Mouse (Mus musculus): ENCODE measurements around the gene Bend5.
A peak's percentile ranks its signal among the peaks of the same experiment; 100 is the strongest.

Bend5 gene

DNA sequence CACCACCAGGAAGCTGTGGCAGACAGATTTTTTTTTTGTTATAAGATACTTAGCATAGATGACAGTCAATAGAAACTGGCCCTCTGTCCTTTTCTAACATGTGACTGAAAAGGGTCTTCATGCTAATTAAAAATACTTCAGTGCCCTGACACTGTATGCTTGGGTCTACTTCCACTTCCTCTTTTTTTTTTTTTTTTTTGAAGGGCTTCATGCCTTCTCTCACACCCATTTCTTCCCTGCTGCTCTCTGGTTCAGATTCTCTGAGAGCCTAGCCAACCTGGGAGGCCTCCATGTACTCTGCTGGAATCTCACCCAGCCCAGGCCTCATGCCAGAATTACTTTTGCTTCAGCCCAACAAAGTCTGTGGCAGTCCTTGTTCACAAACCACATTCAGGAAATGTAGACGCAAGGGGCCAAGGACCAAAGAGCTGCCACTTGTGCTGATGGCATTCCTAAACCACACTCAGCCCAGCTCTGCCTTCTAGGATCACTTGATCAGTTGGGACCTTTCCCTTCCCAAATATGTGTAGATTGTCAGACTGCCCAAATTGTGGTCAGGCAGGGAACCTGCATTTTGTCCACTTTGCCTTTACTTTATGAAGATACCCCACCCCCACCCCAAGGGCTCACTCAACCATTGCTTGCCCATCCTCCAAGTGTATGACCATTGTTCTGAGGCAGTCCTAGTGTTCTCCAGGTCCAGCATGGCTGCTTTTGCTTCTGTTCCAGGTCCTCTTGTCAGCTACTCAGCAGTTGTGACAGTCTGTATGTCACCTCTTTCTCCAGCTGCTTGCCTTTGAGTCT lies 27.8 kb downstream of the Bend5 start:
- peak; percentile 49 for DNase-seq (ENCODE audit: low spot score)

DNA sequence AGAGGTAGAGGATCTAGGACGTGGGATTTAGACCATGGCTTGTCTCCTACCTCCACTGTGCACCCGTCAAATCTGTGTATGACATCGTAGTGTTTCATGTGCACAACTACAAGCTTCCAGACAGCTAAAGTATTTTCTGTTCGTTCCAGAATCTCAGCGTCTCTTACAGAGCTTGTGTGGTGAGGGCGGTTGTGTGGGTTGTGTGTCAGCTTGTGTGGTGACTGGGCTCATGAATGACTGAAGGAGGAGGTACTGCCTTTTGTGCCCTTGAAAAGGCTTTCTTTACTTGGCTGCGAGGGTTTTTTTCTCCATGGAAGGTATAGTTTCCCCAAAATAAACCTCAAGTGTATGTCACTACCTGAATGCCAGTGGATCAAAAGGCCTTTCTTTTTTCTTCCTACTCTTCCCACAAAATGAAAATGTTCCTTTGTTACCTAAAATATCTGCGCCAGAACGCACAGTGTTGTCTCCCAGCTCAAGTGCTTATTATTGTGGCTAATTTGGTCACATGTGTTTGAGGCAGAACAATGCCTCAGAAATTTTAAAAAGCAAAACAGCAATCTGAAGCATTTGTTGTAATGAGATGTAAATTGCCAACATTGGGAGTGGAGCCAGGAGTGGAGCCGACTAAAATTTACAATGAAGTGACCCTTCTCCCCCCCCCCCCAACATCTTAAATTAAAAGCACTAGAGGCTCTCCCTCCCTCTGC lies 29.3 kb downstream of the Bend5 start:
- DNase-seq (ENCODE audit: low spot score) = no peak

DNA sequence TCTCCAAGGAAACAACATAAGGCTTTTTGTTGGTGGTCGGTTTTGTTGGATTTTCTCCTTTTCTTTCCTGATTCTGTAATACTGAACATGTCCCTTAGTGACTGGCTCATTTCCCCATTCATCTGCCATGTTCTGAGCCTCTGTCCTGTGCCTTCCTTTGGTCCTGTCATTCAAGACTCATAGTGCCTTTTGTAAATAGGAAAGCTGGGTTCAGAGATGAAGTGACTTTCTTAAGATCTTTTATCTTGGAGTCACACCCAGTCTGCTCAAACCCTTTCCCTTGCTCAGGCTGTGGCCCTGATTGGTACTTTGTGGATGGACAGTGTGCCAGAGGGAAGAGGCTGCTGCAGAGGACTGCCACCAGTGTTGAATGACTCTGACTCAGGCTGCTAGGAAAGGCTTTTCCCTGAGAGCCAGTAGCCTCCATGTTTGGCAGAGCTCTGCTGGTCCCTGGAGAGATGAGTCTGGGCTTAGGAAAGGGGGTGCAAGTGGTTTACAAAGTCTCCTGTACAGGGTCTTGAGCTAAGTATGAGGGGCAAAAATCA lies 29.9 kb downstream of the Bend5 start:
- DNase-seq (ENCODE audit: low spot score) = no peak

DNA sequence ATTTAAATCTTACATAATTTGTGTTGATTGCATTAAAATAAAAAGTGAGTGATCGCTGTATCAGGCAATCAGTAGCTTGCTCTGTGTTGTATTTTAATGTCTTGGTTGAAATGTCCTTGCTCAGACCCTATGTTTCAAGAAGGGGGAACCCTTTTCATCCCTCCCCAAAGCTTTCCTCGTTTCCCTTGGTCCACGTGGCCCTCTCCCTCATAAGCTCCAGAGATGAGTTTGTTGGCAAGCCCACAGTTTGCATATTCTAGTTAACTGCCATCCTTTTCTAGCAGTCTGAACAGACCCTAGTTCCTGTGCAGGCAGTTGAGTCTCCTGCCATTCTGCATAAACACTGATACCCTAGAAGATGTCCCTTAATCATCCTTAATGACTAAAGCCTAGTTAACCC lies 33.1 kb downstream of the Bend5 start:
- DNase-seq (ENCODE audit: low spot score) = no peak

DNA sequence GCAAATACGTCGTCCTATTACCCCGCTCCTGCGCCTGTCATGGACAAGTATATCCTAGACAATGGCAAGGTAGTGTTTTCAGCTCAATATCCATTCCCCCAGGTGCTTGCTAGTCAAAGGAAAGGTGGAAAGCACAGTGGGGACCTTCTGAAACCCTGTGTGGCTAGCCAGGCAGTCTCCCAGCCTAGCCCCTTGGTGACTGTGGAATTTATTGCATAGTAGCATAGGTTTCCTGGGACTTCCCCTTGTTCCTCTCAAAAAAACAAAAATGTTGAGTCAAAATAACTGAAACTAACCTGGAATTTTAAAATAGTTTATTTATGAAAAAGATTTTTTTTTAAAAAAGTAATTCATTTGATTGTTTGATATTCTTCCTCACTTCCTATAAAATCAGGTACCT lies 33.8 kb downstream of the Bend5 start:
- no peak for DNase-seq (ENCODE audit: low spot score)

DNA sequence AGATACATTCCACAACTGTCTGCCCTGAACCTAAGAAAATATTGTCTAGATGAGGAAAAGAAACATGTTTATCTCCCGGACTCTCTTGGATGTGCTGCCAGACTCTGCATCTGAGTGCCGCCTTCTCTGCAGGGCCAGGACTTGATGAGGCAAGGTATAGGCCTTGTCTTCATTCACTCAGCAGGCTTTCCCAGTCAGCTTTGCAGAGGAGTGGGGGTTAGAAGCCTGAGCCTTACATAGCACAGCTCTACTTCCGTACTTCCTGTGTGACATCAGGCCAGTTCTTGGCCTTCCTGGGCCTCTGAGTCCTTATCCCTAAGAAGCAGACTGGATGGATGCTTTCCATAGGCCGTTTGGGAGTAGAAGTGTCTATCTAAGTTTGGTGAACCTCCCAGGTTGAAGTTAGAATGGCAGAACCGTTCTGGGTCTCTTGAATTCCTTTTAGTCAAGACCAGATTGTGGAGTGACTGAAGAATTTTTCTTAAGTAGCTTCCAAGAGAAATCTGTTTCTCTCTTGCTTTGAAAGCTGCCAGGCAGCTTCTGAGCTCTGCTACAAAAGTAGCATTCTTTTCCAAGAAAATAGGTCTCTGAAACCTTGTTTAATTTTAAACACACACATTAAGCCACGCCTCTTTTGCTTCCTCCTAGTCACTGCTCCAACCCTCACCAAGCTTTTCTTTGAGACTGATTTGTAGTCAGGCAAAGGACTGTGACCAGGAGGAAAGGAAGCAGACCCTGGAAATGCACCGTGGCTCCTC lies 34.8 kb downstream of the Bend5 start:
- DNase-seq (ENCODE audit: low spot score) = no peak

DNA sequence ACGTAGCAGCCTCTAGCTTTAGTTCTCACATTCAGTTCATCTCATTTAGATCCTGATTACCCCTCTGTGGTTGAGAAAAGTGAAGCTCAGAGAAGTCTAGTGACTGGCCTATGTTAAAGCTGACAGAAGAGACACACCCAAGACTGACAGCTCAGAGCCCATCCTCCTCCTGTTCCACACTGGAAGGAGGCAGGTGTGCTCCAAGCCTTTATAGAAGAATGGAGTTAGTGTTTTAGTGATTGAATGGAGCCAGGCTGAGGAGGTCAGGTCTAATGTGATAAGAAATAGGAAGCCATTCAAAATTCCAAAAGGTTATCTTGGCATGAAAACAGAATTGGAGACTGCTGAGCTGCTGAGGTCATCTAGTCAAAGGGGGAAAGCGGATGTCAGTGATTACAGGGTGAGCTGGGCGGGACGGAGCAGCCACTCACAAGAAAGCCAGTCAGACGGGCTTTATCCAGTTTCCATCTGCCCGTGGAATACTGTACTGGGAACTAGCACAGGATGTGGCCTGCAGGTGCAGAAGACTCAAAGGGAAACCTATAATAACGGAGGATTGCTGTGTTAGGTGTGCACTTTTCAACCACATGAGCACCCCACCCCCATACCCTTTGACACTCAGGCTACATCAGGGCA lies 36.6 kb downstream of the Bend5 start:
- DNase-seq (ENCODE audit: low spot score) = peak; percentile 21

DNA sequence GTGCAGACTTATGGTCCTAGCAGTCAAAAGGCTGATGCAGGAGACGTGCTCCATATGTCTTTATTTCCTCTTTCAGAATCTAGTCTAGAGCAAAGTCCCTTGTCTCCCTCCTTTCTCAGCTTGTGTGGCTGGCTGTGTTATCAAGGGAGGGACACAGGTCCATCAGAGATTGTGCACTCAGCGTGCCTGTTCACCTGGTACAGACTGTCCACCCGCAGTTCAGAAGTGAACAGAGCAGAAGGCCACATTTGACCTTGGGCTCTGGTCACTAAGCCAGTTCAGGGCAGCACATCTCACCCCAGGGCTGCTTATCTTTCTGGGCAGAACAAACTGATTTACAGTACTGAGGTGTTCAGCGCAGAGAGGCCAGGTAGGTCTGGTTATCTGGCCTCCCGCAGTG lies 37.4 kb downstream of the Bend5 start:
- DNase-seq (ENCODE audit: low spot score) = no peak

DNA sequence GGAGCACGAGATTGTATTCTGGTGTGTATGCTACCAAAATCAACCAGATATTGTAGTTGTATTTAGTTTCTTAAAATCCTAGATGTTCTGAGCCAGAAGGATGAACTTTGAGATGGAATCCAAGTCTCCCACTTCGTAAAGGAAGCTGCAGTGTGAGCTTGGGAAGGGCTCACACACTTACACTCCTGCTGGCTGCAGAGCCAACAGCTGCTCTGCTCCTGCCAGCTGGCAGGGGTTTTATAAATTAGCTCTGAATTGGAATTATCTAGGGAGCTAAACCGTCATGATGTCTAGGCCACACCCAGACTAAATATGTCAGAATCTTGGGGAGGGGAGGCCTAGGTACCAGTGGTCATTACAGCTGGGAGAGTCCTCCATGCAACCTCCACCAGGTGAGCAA lies 38.5 kb downstream of the Bend5 start:
- no peak for DNase-seq (ENCODE audit: low spot score)

DNA sequence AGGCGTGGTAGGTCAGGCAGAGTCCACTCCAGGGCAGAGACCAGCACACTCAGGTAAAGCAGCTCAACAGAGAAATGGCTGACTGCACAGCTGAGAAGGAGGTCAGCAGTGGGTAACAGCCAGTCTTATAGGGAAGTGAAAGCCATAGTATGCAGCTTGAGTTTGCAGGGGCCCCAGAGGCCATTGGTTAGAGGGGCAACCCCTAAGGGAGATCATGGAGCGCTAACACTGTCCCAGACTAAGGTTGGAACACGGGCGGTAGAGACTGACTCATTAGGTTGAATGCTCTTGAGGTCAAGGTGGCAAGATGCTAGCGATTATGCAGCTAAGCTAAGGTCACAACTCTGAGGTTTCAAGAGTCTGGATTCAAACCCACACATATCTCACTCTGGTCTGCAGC lies 40.8 kb downstream of the Bend5 start:
- no peak for DNase-seq (ENCODE audit: low spot score)

DNA sequence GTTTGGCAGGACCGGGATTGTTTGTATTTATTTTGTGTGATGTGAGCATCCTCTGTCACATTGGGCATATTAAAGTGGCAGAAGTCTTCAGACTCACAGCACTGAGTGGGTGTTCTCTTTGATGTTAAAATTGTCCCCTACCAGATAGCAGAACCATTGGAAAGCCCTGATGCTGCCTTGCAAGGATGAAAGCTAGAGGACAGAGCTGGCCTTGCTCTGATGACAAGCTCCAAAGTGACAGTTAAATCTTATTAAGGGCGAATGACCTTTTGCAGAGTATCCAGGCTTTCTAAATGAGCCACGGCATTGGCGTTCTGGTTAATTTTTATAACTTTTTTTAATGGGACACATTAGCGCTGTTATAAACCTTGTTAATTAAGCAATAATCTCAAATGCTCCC lies 42.8 kb downstream of the Bend5 start:
- no peak for DNase-seq (ENCODE audit: low spot score)

DNA sequence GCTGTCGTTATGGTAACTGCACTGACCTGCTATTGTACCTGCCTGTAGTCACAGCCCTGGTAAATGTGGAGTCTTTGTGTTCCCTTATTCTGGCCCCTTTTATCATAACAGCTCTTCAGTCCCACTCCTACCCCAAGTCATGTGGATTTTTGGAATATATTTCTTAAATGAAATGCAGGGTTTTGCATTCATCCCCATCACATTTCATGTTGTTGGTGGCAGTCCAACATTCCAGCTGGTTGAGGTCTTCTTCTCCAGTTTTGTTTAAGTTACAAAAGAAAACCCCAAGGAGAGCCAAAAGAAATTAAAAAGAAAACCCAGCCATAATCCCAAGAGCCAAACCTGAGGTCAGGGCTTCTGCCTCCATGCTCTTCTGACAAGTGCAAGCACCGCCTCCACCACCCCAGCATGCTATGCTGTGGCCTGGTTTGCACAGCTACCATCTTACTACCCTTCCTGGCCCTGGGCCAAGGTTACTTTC lies 52.5 kb downstream of the Bend5 start:
- DNase-seq (ENCODE audit: low spot score) = no peak

DNA sequence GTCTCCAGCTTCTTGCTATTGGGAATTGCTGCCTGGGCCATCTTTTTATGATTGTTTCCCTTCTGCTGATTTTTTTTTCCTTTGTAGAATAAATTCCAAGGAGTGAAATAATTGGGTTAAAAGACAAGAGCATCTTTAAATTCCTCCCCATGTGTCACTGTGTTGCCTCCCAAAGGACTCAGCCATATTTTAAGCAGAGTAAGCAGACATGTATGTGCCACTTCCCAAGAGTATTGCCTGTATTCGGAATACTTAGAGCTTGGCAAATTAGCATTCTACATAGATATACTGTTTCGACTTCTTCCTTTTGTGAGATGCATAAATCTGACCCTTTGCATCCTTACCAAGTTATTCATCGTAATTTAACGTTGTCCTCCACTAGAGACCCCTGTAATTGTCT lies 53.0 kb downstream of the Bend5 start:
- no peak for DNase-seq (ENCODE audit: low spot score)

DNA sequence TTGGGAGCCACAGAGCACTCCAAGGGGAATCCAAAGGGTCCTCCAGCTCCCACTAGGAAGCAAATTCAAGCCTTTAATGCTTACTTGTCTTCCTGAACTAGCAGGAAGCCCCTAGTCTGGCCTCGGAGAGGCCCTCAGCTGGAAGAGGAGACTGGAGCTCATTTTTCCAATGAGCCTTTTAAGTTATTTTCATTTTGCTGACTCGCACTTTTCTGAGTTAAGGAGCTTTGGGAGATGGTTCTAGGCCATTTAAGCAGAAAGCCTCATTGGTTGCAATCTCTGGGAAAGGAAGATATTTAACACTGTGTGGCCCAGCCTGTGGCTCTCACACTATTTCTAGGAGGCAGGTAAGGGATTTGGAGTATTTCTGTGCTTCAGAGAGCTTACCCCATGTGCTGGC lies 55.0 kb downstream of the Bend5 start:
- DNase-seq (ENCODE audit: low spot score) = no peak

DNA sequence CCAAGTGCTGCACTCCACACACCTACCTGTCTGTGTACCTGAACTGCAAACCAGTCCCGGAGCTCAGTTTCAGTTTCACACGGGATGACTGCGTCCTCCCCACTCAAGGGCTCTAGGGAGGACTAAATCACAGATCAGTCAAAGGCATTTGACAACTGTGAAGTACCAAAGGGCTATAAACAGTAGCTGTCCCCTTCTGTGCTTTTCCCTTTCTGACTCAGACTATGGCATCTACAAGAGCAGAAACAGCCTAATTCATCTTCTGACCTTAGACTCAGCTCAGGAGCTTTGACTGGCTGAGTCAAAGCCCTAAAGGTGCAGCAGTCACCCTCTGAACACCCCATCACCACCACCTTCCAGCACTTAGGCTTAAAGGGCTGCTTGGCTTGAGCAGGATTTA lies 56.9 kb downstream of the Bend5 start:
- no peak for DNase-seq (ENCODE audit: low spot score)

DNA sequence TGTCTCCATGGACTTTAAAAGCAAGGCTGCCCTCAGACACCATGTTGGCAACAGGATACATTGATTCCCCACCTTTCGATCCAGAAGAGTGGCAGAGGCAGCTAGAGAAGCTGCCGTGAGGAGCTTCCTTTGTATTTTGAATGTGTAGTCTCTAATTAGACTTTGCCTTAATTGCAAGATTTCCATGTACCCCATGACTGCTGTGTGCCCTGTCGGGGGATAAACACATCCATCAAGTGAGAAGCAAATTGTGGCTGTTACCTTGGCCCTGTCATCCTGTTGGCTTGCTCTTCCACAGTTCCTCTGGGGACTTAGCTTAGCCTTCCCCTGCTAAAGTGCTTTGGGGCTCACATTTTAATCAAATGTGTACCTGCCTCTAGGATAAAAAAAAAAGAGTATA lies 57.7 kb downstream of the Bend5 start:
- DNase-seq (ENCODE audit: low spot score) = no peak

DNA sequence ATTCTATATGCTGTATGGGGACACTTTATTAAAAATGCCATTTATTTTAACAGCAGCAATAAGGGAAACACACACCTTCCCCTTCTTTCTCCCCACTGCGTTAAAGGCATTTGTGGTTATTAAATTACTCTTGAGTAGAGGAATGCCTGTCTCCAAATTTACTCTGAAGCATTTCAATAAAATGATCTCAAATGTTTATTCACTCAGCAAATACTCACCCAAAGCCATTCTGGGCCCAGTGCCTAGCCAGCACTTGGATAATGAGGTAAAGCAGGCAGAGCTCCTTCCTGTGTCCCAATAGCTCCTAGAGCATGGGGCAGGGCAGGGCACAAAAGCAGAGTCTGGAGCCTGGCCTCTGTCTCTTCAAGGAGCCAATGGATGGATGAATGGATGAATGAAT lies 58.2 kb downstream of the Bend5 start:
- DNase-seq (ENCODE audit: low spot score) = peak; percentile 67

DNA sequence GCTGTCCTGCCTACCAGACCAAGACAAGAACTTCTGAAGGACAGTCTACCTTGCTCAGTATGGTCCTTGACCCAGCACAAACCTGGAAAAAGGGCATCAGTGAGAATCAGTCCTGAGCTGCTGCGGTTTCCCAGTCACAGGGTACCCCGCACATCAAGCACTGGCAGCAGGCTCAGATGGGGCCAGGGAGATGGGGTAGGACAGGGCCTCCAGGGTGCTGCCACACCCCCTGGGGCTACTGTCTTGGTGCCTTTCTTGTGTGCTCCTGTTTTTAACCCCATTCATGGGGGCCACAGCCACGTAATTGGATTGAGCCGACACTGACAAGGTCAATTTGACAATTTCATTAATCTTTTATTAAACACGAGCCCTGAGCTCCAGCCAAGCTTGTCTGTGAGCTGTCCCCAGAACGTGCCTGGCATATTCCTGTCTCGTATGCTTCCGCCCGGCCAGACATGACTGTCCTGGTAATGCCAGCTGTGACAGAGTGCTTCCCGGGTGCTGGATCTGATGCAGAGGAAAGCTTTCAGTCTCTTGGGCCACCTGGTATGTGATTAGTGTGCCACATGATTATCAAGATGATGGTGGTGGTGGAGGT lies 60.7 kb downstream of the Bend5 start:
- no peak for DNase-seq (ENCODE audit: low spot score)

DNA sequence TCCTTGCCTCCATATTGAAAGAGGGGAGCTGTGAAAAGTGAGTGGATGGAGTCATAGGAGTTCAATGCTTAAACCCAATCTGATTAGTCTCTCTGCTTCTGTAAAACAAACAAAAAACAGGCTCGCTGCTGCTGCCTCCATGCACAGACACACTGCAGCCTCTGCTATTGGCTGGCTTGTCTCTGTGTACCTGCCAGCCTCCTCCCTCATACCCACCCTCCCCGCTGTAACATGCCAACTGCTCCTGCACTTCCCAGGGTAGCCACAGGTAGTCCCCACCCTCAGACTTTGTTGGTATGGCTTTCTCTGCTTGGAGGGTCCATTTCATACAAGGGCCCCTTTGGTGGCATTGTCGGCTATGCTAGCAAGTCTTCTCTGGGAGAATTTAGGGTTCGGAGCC lies 62.7 kb downstream of the Bend5 start:
- no peak for DNase-seq (ENCODE audit: low spot score)

DNA sequence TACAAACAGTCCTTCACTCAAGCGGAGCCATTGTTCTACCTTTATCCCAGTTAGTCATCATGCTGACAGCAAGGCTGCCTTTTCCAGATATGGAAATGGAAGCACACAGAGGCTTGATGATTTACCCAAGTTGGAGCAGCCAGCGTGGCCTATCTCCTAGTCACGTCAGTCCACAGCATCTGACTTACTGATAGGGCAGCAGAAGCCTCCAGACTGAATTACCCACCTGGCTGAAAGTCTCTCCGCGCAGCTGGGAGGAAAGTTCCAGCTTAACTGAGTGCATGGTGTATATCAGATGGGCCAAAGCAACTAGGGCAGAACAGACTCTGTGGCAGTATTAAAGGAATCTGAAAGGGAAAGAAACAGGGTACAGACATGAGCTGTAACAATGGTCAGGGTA lies 68.7 kb downstream of the Bend5 start:
- DNase-seq (ENCODE audit: low spot score) = no peak

DNA sequence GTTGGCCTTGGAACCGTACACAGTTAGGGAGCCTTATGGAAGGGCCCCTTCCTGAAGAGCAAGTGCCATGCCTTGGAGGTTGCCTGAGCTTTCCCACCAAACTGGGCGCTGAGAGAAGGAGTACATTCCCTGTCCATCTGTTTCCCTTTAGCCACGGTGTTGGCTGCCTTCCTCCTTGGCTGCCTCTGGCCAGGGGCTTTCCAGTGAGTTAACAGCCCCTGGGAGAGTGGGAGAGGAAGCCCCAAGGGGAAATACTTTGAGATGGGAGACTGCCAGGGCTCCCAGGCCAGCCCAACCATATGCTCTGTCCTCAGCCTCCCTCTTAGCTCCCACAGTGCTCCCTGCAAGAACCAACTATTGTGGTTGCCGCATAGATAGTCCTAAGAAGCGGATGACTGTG lies 70.4 kb downstream of the Bend5 start:
- no peak for DNase-seq (ENCODE audit: low spot score)

DNA sequence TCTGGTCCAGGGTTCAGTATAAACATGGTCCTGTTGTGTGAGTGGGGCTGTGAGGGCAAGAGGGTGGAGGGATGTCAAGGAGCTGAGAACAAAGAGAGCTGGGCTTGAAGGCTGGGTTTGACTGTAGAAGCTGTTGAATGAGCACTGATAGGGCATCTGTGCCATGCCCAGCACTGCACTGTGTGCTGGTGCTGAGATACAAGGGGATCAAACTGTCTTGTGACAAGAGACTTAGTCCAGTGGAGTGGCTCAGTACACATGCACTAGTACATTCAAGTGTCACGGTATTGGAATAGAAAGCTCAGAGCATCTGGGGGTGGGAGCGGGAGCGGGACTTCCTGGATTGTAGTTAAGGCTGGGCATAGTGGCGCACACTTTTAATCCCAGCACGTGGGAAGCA lies 71.4 kb downstream of the Bend5 start:
- no peak for DNase-seq (ENCODE audit: low spot score)

All from lung, postnatal 25 days (tissue).